Mouse (Mus musculus): ENCODE results near the gene Chl1. TPM values are rescaled to one million over a fixed set of nuclear protein-coding genes. Genes with fewer than 3 reads are reported as not detected.

Gene Chl1
- polyA plus RNA-seq, 1 experiment from 2014 or later = 52.5 TPM

DNA sequence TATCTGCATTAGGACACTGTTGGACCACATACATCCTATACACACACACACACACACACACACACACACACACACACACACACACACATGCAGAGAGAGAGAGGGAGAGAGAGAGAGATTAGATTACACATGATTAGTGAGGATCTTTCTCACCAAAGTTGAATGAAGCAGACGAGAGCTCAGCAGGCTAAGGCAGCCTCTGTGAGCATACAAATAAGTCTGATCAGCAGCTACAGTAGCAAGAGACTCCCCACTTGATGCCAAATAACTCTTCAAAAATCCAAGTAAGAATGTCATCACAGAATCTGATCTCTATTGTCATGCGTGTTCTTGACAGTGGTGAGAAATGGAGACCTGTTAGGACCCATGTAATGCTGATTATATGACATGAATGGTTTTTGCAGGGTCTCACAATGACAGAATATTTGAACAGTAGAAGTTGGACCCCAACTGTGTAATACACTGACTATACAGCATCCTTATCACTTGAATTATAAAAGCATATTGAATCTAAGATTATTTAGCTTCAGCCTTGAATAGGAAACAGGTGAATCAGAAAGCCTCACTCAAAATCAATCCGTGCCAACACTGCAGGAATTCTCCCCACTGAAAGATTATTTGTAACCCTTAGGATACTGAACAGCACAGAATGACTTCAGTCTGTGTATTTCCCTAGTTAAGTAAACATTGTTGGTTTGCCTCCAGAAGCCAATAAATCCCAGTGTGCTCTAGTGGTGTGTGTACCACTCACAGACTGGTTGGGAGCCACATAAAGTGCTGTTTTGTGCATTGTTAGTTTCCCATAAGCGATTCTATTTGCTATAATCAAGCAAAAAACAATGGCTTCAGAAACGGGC lies 47.9 kb downstream of the Chl1 start:
- Histone ChIP-seq H3K4me1 (replicated peaks) (peaks cover 38% of the 10 kb centered on the region), H3K4me2 (peak overlapping the region; percentile 9), H3K9ac (no peak overlapping the region), H3K4me3 (no peak overlapping the region), H3K27ac (replicated peaks) (peak overlapping the region; percentile 67), H3K9me3 (no peaks in the 10 kb centered on the region), H3K36me3 (no peaks in the 10 kb centered on the region), H3K27me3 (no peaks in the 10 kb centered on the region)
- peak; percentile 62 for ATAC-seq (ENCODE audit: low read depth)
- 33% methylated on average over 5 of the region's 5 CpGs for WGBS

DNA sequence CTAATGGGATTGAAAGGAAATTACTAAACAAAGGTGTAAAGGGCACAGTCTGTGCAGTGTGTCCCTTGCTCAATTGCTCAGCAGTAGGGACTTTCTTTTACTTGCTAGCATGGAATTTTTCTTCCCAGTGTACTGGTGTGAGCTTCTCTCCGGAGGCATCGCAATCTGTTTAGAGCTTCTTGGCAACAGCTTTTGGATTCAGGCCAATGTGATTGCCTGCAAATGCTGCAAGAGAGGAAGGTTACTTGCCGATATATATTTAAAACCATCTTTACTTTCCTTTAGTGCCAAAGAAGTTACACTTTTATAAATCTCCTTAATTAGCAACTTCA lies 48.5 kb downstream of the Chl1 start:
- H3K27ac ChIP-seq (replicated peaks) = peak overlapping the region; percentile 67
- H3K9ac ChIP-seq = no peak overlapping the region
- H3K27me3 ChIP-seq = no peaks in the 10 kb centered on the region
- no peak overlapping the region for H3K4me3 ChIP-seq
- H3K4me2 ChIP-seq = peak overlapping the region; percentile 9
- ATAC-seq (ENCODE audit: low read depth) = peak; percentile 87
- WGBS = 20% methylated on average over 3 of the region's 3 CpGs
- no peaks in the 10 kb centered on the region for H3K9me3 ChIP-seq
- H3K4me1 ChIP-seq (replicated peaks) = peaks cover 42% of the 10 kb centered on the region
- no peaks in the 10 kb centered on the region for H3K36me3 ChIP-seq

DNA sequence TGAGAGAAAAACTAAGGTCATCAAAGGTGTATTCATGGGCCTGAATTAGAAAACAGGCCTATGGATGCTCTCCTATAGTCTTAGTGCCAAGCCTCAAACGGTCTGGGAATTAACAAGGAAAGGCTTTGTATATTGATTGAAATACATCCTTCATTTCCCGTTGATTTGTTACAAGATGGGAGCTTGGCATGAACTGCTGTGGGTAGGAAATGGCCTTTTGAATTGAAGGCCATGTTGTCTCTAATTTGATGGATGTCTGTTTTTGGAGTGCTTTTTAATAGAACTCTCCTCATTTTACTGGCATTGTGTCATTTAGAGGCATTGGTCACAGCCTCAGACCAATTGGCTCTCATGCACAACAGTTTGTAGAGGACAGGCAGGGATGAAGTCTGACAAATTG lies 49.0 kb downstream of the Chl1 start:
- H3K4me3 ChIP-seq = no peak overlapping the region
- peaks cover 42% of the 10 kb centered on the region for H3K4me1 ChIP-seq (replicated peaks)
- ATAC-seq (ENCODE audit: low read depth) = peak; percentile 29; the same call in 1 of the 2 replicates
- WGBS = 35% methylated on average over 2 of the region's 2 CpGs
- peak overlapping the region; percentile 9; the same call in 1 of the 2 replicates for H3K4me2 ChIP-seq
- no peak overlapping the region for H3K9ac ChIP-seq
- H3K27me3 ChIP-seq = no peaks in the 10 kb centered on the region
- peak overlapping the region; percentile 67 for H3K27ac ChIP-seq (replicated peaks)
- H3K36me3 ChIP-seq = no peaks in the 10 kb centered on the region
- H3K9me3 ChIP-seq = no peaks in the 10 kb centered on the region

DNA sequence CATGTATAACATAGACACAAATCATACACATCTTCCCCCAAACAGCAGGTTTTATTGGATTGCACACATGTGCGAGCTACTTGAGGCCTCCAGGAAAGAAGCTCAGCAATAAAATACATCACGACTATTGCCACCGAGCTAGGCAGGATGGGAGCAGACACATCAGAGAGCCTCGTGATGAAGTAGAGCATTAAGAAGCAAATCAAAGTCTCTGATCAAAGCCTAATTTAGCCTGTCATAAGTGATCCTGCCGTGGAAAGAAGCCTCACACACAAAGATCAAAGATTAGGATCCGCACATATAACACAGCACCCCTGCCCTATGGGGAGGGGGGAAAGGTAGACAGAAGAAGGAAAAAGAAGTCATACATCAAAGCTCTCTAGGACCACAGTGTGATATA lies 54.4 kb downstream of the Chl1 start:
- H3K27me3 ChIP-seq = no peaks in the 10 kb centered on the region
- ATAC-seq (ENCODE audit: low read depth) = no peak
- H3K27ac ChIP-seq (replicated peaks) = peak overlapping the region; percentile 30
- no peak overlapping the region for H3K4me3 ChIP-seq
- H3K9ac ChIP-seq = no peak overlapping the region
- H3K4me2 ChIP-seq = no peak overlapping the region
- peaks cover 34% of the 10 kb centered on the region for H3K4me1 ChIP-seq (replicated peaks)
- no peaks in the 10 kb centered on the region for H3K9me3 ChIP-seq
- H3K36me3 ChIP-seq = no peaks in the 10 kb centered on the region
- WGBS = 37% methylated on average over 6 of the region's 6 CpGs

DNA sequence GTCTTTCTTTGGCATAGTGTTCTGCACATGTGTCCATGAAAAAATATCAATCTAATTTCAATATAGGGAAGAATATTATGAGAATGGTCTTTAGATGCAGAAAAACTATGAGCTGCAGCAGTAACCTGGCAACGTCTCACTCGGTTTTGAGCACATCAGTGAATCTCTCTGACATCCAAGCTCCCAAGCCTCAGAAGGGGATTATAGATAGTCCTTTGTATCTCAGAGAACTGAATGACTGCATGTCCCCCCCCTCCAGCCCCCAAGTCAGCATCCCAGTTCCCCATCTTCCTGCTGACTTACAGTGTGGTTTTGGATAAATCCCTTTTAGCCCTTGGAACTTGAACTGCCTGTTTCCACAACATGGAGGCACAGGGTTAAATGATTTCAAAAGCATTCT lies 56.9 kb downstream of the Chl1 start:
- H3K9me3 ChIP-seq = no peaks in the 10 kb centered on the region
- H3K4me2 ChIP-seq = no peak overlapping the region
- peaks cover 35% of the 10 kb centered on the region for H3K4me1 ChIP-seq (replicated peaks)
- no peak for ATAC-seq (ENCODE audit: low read depth)
- H3K27me3 ChIP-seq = no peaks in the 10 kb centered on the region
- H3K27ac ChIP-seq (replicated peaks) = no peak overlapping the region
- H3K9ac ChIP-seq = no peak overlapping the region
- H3K36me3 ChIP-seq = no peaks in the 10 kb centered on the region
- WGBS = 36% methylated on average over 2 of the region's 2 CpGs
- no peak overlapping the region for H3K4me3 ChIP-seq

DNA sequence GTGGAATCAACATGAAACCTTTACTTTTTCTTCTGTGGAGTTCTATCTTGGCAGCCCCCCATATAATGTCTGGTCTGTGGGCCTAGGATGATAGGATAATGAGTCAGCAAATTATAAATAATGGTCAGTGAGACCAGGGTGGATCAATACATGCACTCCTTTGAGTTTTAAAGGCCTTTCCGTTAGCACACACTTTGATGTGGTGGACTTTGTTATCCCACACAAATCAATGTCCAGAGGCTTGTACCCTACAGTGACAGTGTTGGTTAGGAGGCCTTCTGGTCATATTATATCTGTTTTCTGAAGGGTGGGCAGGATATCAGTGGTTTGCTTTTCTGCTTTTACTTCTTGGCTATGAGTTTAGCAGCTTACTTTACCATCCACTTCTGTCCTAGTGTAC lies 62.3 kb downstream of the Chl1 start:
- WGBS = 74% methylated on average over 1 of the region's 1 CpGs
- no peaks in the 10 kb centered on the region for H3K9me3 ChIP-seq
- H3K4me2 ChIP-seq = no peak overlapping the region
- no peak overlapping the region for H3K27ac ChIP-seq (replicated peaks)
- H3K27me3 ChIP-seq = no peaks in the 10 kb centered on the region
- H3K4me1 ChIP-seq (replicated peaks) = 0 out of 2 replicates have a peak, but pooled peaks cover 5% of the 10 kb centered on the region
- H3K4me3 ChIP-seq = no peak overlapping the region
- H3K9ac ChIP-seq = no peak overlapping the region
- no peaks in the 10 kb centered on the region for H3K36me3 ChIP-seq
- ATAC-seq (ENCODE audit: low read depth) = no peak

DNA sequence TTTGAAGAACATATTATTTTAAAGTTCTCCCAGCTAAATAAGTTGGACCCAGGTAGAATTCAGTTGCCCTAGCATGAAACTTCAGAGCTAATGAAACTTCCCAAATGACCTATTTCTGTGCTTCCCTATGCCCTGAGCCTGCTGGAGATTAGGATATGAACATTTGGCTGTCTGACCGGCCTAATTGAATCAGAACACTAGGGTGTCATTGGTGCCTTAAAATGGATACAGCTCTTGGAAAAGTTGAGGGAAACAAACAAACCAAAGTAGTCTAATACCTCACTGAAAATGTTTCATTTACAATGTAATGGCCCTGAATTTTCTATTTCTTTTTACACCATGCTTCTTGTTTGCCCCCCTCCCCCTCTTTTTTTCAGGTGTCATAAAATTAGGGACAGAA lies 73.8 kb downstream of the Chl1 start:
- no peak overlapping the region for H3K4me2 ChIP-seq
- no peaks in the 10 kb centered on the region for H3K36me3 ChIP-seq
- H3K27me3 ChIP-seq = no peaks in the 10 kb centered on the region
- 89% methylated on average over 1 of the region's 1 CpGs for WGBS
- ATAC-seq (ENCODE audit: low read depth) = no peak
- H3K4me3 ChIP-seq = no peak overlapping the region
- H3K9ac ChIP-seq = no peak overlapping the region
- H3K27ac ChIP-seq (replicated peaks) = no peak overlapping the region
- peaks cover 3% of the 10 kb centered on the region; the same call in 1 of the 2 replicates for H3K9me3 ChIP-seq
- no peaks in the 10 kb centered on the region for H3K4me1 ChIP-seq (replicated peaks)

DNA sequence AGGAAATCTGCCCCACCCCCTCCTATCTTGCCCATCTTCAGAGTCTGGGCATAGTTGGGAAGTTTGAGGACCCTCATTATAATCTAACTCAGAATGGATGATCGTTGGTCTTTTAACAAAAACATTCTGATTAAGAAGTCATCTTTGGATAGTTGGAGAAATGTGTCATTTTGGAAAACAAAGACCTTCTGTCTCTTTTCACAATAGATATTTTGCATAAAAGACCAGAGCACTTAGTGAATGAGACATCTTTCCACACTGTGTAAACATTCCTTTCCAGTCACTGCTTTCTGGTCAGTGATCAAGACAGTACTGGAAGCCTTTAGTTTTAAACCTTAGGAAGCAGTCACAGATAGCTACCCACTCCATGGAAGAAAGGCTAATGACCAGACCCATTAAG lies 75.3 kb downstream of the Chl1 start:
- Histone ChIP-seq H3K27ac (replicated peaks) (no peak overlapping the region), H3K36me3 (no peaks in the 10 kb centered on the region), H3K9me3 (peaks cover 3% of the 10 kb centered on the region; the same call in 1 of the 2 replicates), H3K9ac (no peak overlapping the region), H3K27me3 (no peaks in the 10 kb centered on the region), H3K4me1 (replicated peaks) (no peaks in the 10 kb centered on the region), H3K4me3 (no peak overlapping the region), H3K4me2 (no peak overlapping the region)
- WGBS = 60% methylated on average over 1 of the region's 1 CpGs
- ATAC-seq (ENCODE audit: low read depth) = no peak

DNA sequence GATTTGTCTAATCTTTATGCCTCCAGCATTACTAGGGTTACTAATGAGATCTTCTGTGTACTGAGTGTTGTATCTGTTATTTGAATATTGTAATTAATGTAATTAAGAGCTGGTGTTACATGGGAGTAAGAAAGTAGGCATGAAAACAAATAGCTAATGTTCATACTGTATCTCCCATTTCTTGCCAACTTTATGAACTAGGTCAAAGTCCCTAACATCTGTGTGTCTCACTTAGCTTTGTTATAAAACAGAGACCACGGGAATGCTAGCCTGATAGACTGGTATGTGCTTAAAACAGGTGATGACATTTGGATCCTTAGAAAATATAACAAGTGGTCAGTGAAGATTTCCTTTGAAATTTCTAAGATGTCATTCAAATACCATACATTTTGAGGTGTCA lies 75.7 kb downstream of the Chl1 start:
- Histone ChIP-seq H3K9me3 (peaks cover 3% of the 10 kb centered on the region; the same call in 1 of the 2 replicates), H3K4me1 (replicated peaks) (no peaks in the 10 kb centered on the region), H3K4me3 (no peak overlapping the region), H3K27ac (replicated peaks) (no peak overlapping the region), H3K27me3 (no peaks in the 10 kb centered on the region), H3K9ac (no peak overlapping the region), H3K4me2 (no peak overlapping the region), H3K36me3 (no peaks in the 10 kb centered on the region)
- WGBS = 82% methylated on average over 1 of the region's 1 CpGs
- ATAC-seq (ENCODE audit: low read depth) = no peak

DNA sequence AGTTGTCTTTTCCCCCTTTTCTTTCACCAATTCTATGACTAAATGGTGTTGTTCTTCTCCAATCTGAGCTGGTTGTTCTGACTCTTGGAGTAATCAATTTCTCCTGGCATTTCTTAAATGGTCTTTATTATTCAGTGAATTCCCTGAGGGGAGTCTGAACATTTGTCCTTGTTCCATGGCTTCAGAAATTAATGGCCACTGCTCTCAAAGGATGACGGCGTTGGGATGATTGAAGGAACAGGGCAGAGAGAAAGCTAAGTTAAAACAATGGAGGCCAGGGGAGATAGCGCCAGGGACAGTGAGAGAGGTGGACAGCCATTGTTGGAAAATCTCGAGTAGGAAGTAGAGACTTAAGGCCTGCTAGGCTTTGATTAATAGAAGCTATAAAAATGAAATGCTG lies 91.7 kb downstream of the Chl1 start:
- 8% methylated on average over 4 of the region's 4 CpGs for WGBS
- peak overlapping the region; percentile 50 for H3K27ac ChIP-seq (replicated peaks)
- H3K9me3 ChIP-seq = no peaks in the 10 kb centered on the region

DNA sequence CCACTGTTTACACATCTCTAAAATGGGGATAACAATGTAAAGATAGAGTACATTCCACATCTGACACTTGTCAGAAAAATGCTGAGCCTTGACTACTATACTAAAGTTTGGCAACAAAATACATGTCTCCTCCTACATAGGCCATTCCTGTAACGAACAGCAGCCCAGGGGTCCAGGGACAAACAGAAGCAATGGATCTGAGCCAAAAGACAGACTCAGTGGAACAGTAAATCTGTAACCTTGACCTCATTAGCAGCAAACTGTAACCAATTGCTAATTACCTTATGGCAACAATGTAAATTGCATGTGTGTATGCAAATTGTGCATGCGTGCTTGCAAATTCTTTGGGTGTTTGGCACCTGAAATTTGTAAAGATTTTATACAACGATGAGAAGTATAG lies 100.3 kb downstream of the Chl1 start:
- WGBS = 59% methylated on average over 3 of the region's 3 CpGs
- Histone ChIP-seq H3K9ac (no peak overlapping the region), H3K4me3 (no peak overlapping the region), H3K27ac (replicated peaks) (no peak overlapping the region), H3K4me1 (replicated peaks) (peaks cover 28% of the 10 kb centered on the region), H3K27me3 (no peaks in the 10 kb centered on the region), H3K9me3 (no peaks in the 10 kb centered on the region), H3K36me3 (no peaks in the 10 kb centered on the region), H3K4me2 (no peak overlapping the region)
- ATAC-seq (ENCODE audit: low read depth) = 0 out of 2 replicates have a peak, but pooled peaks have one; percentile 52

More for the DNA sequence above, 91.7 kb downstream of the Chl1 start:
- no peak overlapping the region for H3K4me2 ChIP-seq
- H3K4me1 ChIP-seq (replicated peaks) = peaks cover 13% of the 10 kb centered on the region
- H3K27me3 ChIP-seq = no peaks in the 10 kb centered on the region
- no peak overlapping the region for H3K4me3 ChIP-seq
- ATAC-seq (ENCODE audit: low read depth) = no peak
- H3K9ac ChIP-seq = no peak overlapping the region
- H3K36me3 ChIP-seq = no peaks in the 10 kb centered on the region

DNA sequence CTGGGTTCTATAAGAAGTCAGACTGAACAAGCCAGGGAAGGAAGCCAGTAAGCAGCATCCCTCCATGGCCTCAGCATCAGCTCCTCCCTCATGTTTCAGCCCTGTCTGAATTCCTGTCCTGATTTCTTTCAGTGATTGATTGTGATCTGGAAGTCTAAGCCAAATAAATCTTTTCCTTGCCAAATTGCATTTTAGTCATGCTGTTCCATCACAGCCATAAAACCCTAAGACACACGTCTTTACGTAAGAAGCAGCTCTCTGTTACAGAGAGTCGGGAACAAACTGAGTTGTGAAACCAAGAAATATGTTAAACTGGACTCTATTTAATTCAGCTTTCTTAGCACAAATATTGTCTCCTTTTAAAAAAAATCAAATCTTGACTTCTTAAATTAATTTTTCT lies 102.2 kb downstream of the Chl1 start:
- H3K4me3 ChIP-seq = no peak overlapping the region
- H3K27me3 ChIP-seq = no peaks in the 10 kb centered on the region
- WGBS = 32% methylated on average over 3 of the region's 3 CpGs
- no peak overlapping the region for H3K4me2 ChIP-seq
- H3K4me1 ChIP-seq (replicated peaks) = peaks cover 34% of the 10 kb centered on the region
- H3K9ac ChIP-seq = no peak overlapping the region
- no peaks in the 10 kb centered on the region for H3K36me3 ChIP-seq
- no peak for ATAC-seq (ENCODE audit: low read depth)
- no peaks in the 10 kb centered on the region for H3K9me3 ChIP-seq
- no peak overlapping the region for H3K27ac ChIP-seq (replicated peaks)

DNA sequence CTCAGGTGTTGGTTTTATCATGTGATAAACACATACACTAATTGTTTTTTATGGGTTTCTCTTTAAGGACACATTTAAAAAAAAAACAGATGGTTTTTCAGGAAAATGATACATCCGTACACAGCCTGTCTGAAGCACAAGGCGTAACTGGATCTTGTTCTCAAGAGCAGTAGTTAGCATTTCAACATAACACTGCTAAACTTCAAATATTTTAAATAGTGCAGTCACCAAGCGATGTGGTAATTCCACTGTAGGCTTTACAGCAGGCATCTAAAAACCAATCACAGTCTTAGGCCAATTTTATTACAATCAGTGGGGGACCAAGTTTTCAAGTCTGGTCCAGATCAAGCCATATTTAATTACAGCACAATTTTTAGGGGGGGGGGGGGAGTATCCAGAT lies 103.3 kb downstream of the Chl1 start:
- Histone ChIP-seq H3K4me3 (no peak overlapping the region), H3K9ac (no peak overlapping the region), H3K9me3 (no peaks in the 10 kb centered on the region), H3K4me2 (no peak overlapping the region), H3K36me3 (no peaks in the 10 kb centered on the region), H3K4me1 (replicated peaks) (peaks cover 34% of the 10 kb centered on the region), H3K27ac (replicated peaks) (0 out of 2 replicates have a peak overlapping the region, but pooled peaks have one; percentile 14), H3K27me3 (no peaks in the 10 kb centered on the region)
- ATAC-seq (ENCODE audit: low read depth) = no peak
- WGBS = 59% methylated on average over 3 of the region's 3 CpGs

Data from neural tube, embryonic 13.5 days (tissue).